Mouse (Mus musculus) mature B cell (primary cell): ENCODE results near the gene Tango2.

Source experiments
- in situ Hi-C: fragments of 300-500 bp; cut with MboI; formaldehyde crosslinking; loops from 2 replicates; pipeline ENCODE4 v1.14.3; 2019

The Tango2 gene

DNA sequence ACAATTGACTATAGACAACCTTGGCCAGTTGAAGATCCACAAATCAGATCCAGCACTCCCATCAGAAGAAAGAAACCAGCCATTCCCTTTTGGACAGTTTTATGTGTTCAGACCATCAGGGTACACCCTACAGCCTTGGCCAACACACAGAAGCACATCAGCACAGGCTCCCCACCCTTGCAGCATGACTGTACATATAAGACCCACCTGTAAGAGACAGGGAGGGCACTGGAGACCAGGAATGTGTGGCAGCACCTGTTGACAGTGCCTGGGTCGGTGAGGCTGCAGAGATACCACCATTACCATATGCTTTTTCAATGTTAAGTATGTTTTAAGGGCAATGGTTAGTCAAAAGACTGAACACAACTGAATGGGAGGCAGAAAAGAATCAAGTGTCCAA lies 94.0 kb downstream of the Tango2 start:
- in situ Hi-C loops: no loop called here

DNA sequence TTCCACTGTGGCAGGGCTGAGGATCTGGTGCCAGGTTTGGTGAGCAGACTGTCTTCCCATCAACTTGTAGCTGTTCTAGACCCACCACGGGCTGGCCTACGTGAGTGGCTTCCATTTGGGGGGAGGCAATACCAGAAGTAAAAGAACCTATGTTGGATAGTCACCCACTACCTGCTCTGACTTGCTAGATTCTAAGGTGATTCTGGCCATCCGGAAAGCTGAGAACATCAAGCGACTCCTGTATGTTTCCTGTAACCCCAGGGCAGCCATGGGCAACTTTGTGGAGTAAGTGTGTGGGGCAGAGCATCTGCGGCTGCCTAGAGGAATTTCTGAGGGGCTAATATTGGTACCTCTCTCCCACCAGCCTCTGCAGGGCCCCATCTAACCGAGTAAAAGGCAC lies 95.2 kb downstream of the Tango2 start:
- in situ Hi-C loops: no loop called here

- in situ Hi-C loops: no loop called here
Measured at GRCm38 (mm10) chr16:18250828-18251790, 96.8 kb downstream of the Tango2 start.
